In genomic region chr3:145652322-145653131, GRCm38 (mm10) we compare ENCODE assay signal across 8 mouse cellular contexts. TPM values are rescaled to one million over a fixed set of nuclear protein-coding genes. Genes with fewer than 3 reads are reported as not detected.
A peak's percentile ranks its signal among the peaks of the same experiment; 100 is the strongest.
DNase-seq lines count a peak whose midpoint lies in the region; ATAC-seq and TF ChIP-seq lines count a peak whose summit lies in the region.

No protein-coding gene starts in this region.

- peak; percentile 97 for DNase-seq in heart, adult 11 months
- DNase-seq in heart, postnatal 25 days (ENCODE audit: low spot score): no peak
- DNase-seq in embryonic facial prominence, embryonic 14.5 days (ENCODE audit: low spot score): peak; percentile 74
- peak; percentile 58 for DNase-seq in heart, postnatal 0 days (ENCODE audit: low spot score)
- DNase-seq in limb, embryonic 14.5 days (ENCODE audit: low spot score): peak; percentile 84
- DNase-seq in neural tube, embryonic 11.5 days (ENCODE audit: low spot score): peak; percentile 57
- no peak for DNase-seq in adrenal gland, adult 8-10 months
- no peak for DNase-seq in thymus, postnatal 10 days (ENCODE audit: low spot score in 2 of 2)

- TF ChIP-seq EP300 in heart, postnatal 0 days (IDR thresholded peaks at IDR 0.05; ENCODE audit: low read depth): no peak

- peak overlapping the region; percentile 75 for H3K9ac ChIP-seq in embryonic facial prominence, embryonic 14.5 days (ENCODE audit: low read depth, low read length)
- peak overlapping the region; percentile 47 for H3K9ac ChIP-seq in heart, postnatal 0 days (replicated peaks; ENCODE audit: low read depth, low read length)
- H3K9ac ChIP-seq in limb, embryonic 14.5 days (ENCODE audit: low read depth, low read length, severe bottlenecking): peak overlapping the region; percentile 57
- H3K9ac ChIP-seq in neural tube, embryonic 11.5 days (ENCODE audit: low read length): peak overlapping the region; percentile 70

- peak overlapping the region; percentile 84 for H3K4me2 ChIP-seq in embryonic facial prominence, embryonic 14.5 days (ENCODE audit: low read depth, low read length)
- peak overlapping the region; percentile 84 for H3K4me2 ChIP-seq in heart, postnatal 0 days (ENCODE audit: low read depth, low read length)
- peak overlapping the region; percentile 80 for H3K4me2 ChIP-seq in limb, embryonic 14.5 days (replicated peaks; ENCODE audit: low read depth, low read length, severe bottlenecking)
- peak overlapping the region; percentile 78 for H3K4me2 ChIP-seq in neural tube, embryonic 11.5 days (ENCODE audit: low read depth)

- TF ChIP-seq CTCF in heart, postnatal 0 days (IDR thresholded peaks at IDR 0.05; ENCODE audit: low read depth): no peak

- peak; percentile 3 for ATAC-seq in embryonic facial prominence, embryonic 14.5 days (ENCODE audit: low read depth)
- no peak for ATAC-seq in heart, postnatal 0 days (ENCODE audit: insufficient read depth, low read depth)
- peak; percentile 29 for ATAC-seq in limb, embryonic 14.5 days (ENCODE audit: low FRiP score, low read depth)
- ATAC-seq in neural tube, embryonic 11.5 days (ENCODE audit: insufficient read depth, low FRiP score, low TSS enrichment): peak; percentile 2; the same call in 1 of the 2 replicates

- no peaks in the 10 kb centered on the region for H3K9me3 ChIP-seq in embryonic facial prominence, embryonic 14.5 days (ENCODE audit: control insufficient read depth, low read length)
- no peaks in the 10 kb centered on the region for H3K9me3 ChIP-seq in heart, postnatal 0 days (replicated peaks; ENCODE audit: control insufficient read depth, low read length)
- H3K9me3 ChIP-seq in limb, embryonic 14.5 days (ENCODE audit: control insufficient read depth, low read length): no peaks in the 10 kb centered on the region
- no peaks in the 10 kb centered on the region for H3K9me3 ChIP-seq in neural tube, embryonic 11.5 days (ENCODE audit: control insufficient read depth, low read length)

- TF ChIP-seq POLR2A in limb, embryonic 14.5 days (IDR thresholded peaks at IDR 0.05; ENCODE audit: borderline replicate concordance, extremely low read depth, insufficient read depth, insufficient read length): no peak

- peaks cover 5% of the 10 kb centered on the region for H3K36me3 ChIP-seq in embryonic facial prominence, embryonic 14.5 days (ENCODE audit: control insufficient read depth, insufficient read depth, low read length)
- peaks cover 11% of the 10 kb centered on the region for H3K36me3 ChIP-seq in heart, postnatal 0 days (replicated peaks; ENCODE audit: control insufficient read depth, insufficient read depth, low read length)
- H3K36me3 ChIP-seq in limb, embryonic 14.5 days (ENCODE audit: control insufficient read depth, insufficient read depth, low read length): peaks cover 13% of the 10 kb centered on the region
- H3K36me3 ChIP-seq in neural tube, embryonic 11.5 days (ENCODE audit: control insufficient read depth, insufficient read depth, low read length): no peaks in the 10 kb centered on the region

- peak overlapping the region; percentile 88 for H3K27ac ChIP-seq in embryonic facial prominence, embryonic 14.5 days (replicated peaks; ENCODE audit: low read depth, low read length)
- peak overlapping the region; percentile 96 for H3K27ac ChIP-seq in heart, postnatal 0 days (ENCODE audit: low read depth)
- peak overlapping the region; percentile 96 for H3K27ac ChIP-seq in limb, embryonic 14.5 days (replicated peaks; ENCODE audit: low read depth, low read length)
- peak overlapping the region; percentile 34; the same call in 1 of the 2 replicates for H3K27ac ChIP-seq in neural tube, embryonic 11.5 days (ENCODE audit: low read depth, low read length)

- H3K27me3 ChIP-seq in embryonic facial prominence, embryonic 14.5 days (replicated peaks; ENCODE audit: control insufficient read depth, insufficient read depth, low read length): no peaks in the 10 kb centered on the region
- H3K27me3 ChIP-seq in heart, postnatal 0 days (ENCODE audit: control insufficient read depth, insufficient read depth, low read length): no peaks in the 10 kb centered on the region
- no peaks in the 10 kb centered on the region for H3K27me3 ChIP-seq in limb, embryonic 14.5 days (ENCODE audit: control insufficient read depth, insufficient read depth, low read length)
- 0 out of 2 replicates have a peak, but pooled peaks cover 5% of the 10 kb centered on the region for H3K27me3 ChIP-seq in neural tube, embryonic 11.5 days (ENCODE audit: control insufficient read depth, insufficient read depth, low read length)

- peak overlapping the region; percentile 67 for H3K4me3 ChIP-seq in embryonic facial prominence, embryonic 14.5 days (ENCODE audit: low read depth, low read length)
- H3K4me3 ChIP-seq in heart, postnatal 0 days (ENCODE audit: low read depth, low read length): peak overlapping the region; percentile 70
- H3K4me3 ChIP-seq in limb, embryonic 14.5 days (replicated peaks; ENCODE audit: low read length): peak overlapping the region; percentile 77
- peak overlapping the region; percentile 40 for H3K4me3 ChIP-seq in neural tube, embryonic 11.5 days (ENCODE audit: low read depth, low read length)

- intact Hi-C loops in heart, postnatal 25 days (cut with DNase I): loop anchor here (5.0 kb wide), 1 partner anchor 270 kb away; the partner anchor contains the start of gene Bcl10

- WGBS in embryonic facial prominence, embryonic 14.5 days: 3% methylated on average over 20 of the region's 20 CpGs
- 9% methylated on average over 20 of the region's 20 CpGs for WGBS in heart, postnatal 0 days
- 5% methylated on average over 20 of the region's 20 CpGs for WGBS in limb, embryonic 14.5 days
- WGBS in neural tube, embryonic 11.5 days: 4% methylated on average over 20 of the region's 20 CpGs

- peaks cover 39% of the 10 kb centered on the region for H3K4me1 ChIP-seq in embryonic facial prominence, embryonic 14.5 days (ENCODE audit: control insufficient read depth, insufficient read depth, low read length)
- H3K4me1 ChIP-seq in heart, postnatal 0 days (ENCODE audit: control insufficient read depth, insufficient read depth): peaks cover 26% of the 10 kb centered on the region
- peaks cover 36% of the 10 kb centered on the region for H3K4me1 ChIP-seq in limb, embryonic 14.5 days (ENCODE audit: control insufficient read depth, insufficient read depth, low read length)
- H3K4me1 ChIP-seq in neural tube, embryonic 11.5 days (ENCODE audit: control insufficient read depth, insufficient read depth, low read length): peaks cover 24% of the 10 kb centered on the region

RNA-seq across cellular contexts. Expression of gene Ccn1, which starts 2.7 kb away (rescaled TPM):
- 10 to 100 TPM; 46.8 to 75.2 TPM for total RNA-seq in heart, postnatal 25 days (2021)
- polyA plus RNA-seq in embryonic facial prominence, embryonic 14.5 days (2014; fragmentation: Nextera tagmentation; extraction: Ambion mirVana): 42.6 and 50.5 TPM in 2 replicates
- total RNA-seq in heart, postnatal 0 days (2014; rRNA removed; ENCODE audit: low replicate concordance): 91.1 and 92.3 TPM in 2 replicates
- 31.3 and 34.0 TPM in 2 replicates for polyA plus RNA-seq in heart, postnatal 0 days (2015; fragmentation: Nextera tagmentation; extraction: Ambion mirVana)
- polyA plus RNA-seq in limb, embryonic 14.5 days (2012; rRNA removed): 105 and 119 TPM in 2 replicates
- 53.5 and 59.8 TPM in 2 replicates for polyA plus RNA-seq in limb, embryonic 14.5 days (2014; fragmentation: Nextera tagmentation; extraction: Ambion mirVana)
- polyA plus RNA-seq in neural tube, embryonic 11.5 days (2014; fragmentation: Nextera tagmentation; extraction: Ambion mirVana): 30.1 and 31.7 TPM in 2 replicates
- total RNA-seq in adrenal gland, adult 8-10 months (2022): 10 to 100 TPM in 2 of 4 experiments, 1 to 10 TPM in 2; 7.9 to 16.9 (median 11.3) TPM

Comparison
In these comparisons a context has a peak if more than half of its experiments do, and no peak if none do; other contexts are left out.
1. DNase-seq: peak in heart, adult 11 months (single experiment), embryonic facial prominence, embryonic 14.5 days (single experiment), heart, postnatal 0 days (single experiment), limb, embryonic 14.5 days (single experiment) and neural tube, embryonic 11.5 days (single experiment); none in heart, postnatal 25 days (single experiment), adrenal gland, adult 8-10 months (single experiment) and thymus, postnatal 10 days (0 of 2).
2. H3K27ac ChIP-seq: peak in every context shown above with its lines; median percentile 96 in heart, postnatal 0 days; 96 in limb, embryonic 14.5 days; 88 in embryonic facial prominence, embryonic 14.5 days; 34 in neural tube, embryonic 11.5 days.
3. Peak in every context shown above with its lines, with median percentiles within 50 percentile points of each other: H3K4me2 ChIP-seq, H3K4me3 ChIP-seq and H3K9ac ChIP-seq.